Mouse (Mus musculus): ENCODE data around the gene Col8a1.

Gene Col8a1

GRCm38 (mm10) chr16:57754526-57755125 lies at the start of gene Col8a1:
Gene Col8a1 (minus strand): TSS chr16:57754737.
- peak; percentile 22 for DNase-seq (ENCODE audit: low spot score)

GRCm38 (mm10) chr16:57801886-57802285 lies 47.3 kb upstream of the Col8a1 start:
- DNase-seq (ENCODE audit: low spot score): no peak

GRCm38 (mm10) chr16:57796321-57796720 lies 41.8 kb upstream of the Col8a1 start:
- DNase-seq (ENCODE audit: low spot score): no peak

- DNase-seq (ENCODE audit: low spot score): no peak
These were observed 24.5 kb upstream of the Col8a1 start for GRCm38 (mm10) chr16:57779011-57779410.

- DNase-seq (ENCODE audit: low spot score): no peak
These were observed 11.1 kb upstream of the Col8a1 start for GRCm38 (mm10) chr16:57765615-57766014.

GRCm38 (mm10) chr16:57759862-57760261 lies 5.3 kb upstream of the Col8a1 start:
- no peak for DNase-seq (ENCODE audit: low spot score)

GRCm38 (mm10) chr16:57755708-57756107 lies 1.2 kb upstream of the Col8a1 start:
- no peak for DNase-seq (ENCODE audit: low spot score)

GRCm38 (mm10) chr16:57755241-57755640 lies 704 bp upstream of the Col8a1 start:
- DNase-seq (ENCODE audit: low spot score): peak; percentile 13

GRCm38 (mm10) chr16:57753539-57754280 lies 827 bp downstream of the Col8a1 start:
- no peak for DNase-seq (ENCODE audit: low spot score)

GRCm38 (mm10) chr16:57750549-57750948 lies 4.0 kb downstream of the Col8a1 start:
- no peak for DNase-seq (ENCODE audit: low spot score)

GRCm38 (mm10) chr16:57748093-57748492 lies 6.4 kb downstream of the Col8a1 start:
- no peak for DNase-seq (ENCODE audit: low spot score)

- no peak for DNase-seq (ENCODE audit: low spot score)
These were observed 7.0 kb downstream of the Col8a1 start for GRCm38 (mm10) chr16:57747357-57748056.

GRCm38 (mm10) chr16:57740169-57740568 lies 14.4 kb downstream of the Col8a1 start:
- DNase-seq (ENCODE audit: low spot score): no peak

GRCm38 (mm10) chr16:57734942-57735341 lies 19.6 kb downstream of the Col8a1 start:
- DNase-seq (ENCODE audit: low spot score): no peak

- DNase-seq (ENCODE audit: low spot score): no peak
These were observed 21.0 kb downstream of the Col8a1 start for GRCm38 (mm10) chr16:57733545-57733944.

GRCm38 (mm10) chr16:57733139-57733538 lies 21.4 kb downstream of the Col8a1 start:
- DNase-seq (ENCODE audit: low spot score): no peak

- DNase-seq (ENCODE audit: low spot score): no peak
These were observed 29.6 kb downstream of the Col8a1 start for GRCm38 (mm10) chr16:57724978-57725377.

- DNase-seq (ENCODE audit: low spot score): no peak
These were observed 35.6 kb downstream of the Col8a1 start for GRCm38 (mm10) chr16:57718982-57719381.

GRCm38 (mm10) chr16:57698733-57699132 lies 55.8 kb downstream of the Col8a1 start:
- no peak for DNase-seq (ENCODE audit: low spot score)

- no peak for DNase-seq (ENCODE audit: low spot score)
These were observed 59.8 kb downstream of the Col8a1 start for GRCm38 (mm10) chr16:57694694-57695093.

- no peak for DNase-seq (ENCODE audit: low spot score)
These were observed 60.5 kb downstream of the Col8a1 start for GRCm38 (mm10) chr16:57693906-57694522.

GRCm38 (mm10) chr16:57685790-57686399 lies 68.6 kb downstream of the Col8a1 start:
- no peak for DNase-seq (ENCODE audit: low spot score)
